Mouse (Mus musculus) retina, embryonic 14.5 days (tissue): ENCODE data around the gene AI854703.
"Not testable (repeated sequence)": the region's sequence is repeated elsewhere in the genome, so short reads cannot be mapped to it uniquely, and the experiment has no call there.

Source experiments
- DNase-seq: peaks from one replicate; pipeline ENCODE4 v3.0.0-alpha.2; 2015; ENCODE audit warnings: low spot score

AI854703 gene

DNA sequence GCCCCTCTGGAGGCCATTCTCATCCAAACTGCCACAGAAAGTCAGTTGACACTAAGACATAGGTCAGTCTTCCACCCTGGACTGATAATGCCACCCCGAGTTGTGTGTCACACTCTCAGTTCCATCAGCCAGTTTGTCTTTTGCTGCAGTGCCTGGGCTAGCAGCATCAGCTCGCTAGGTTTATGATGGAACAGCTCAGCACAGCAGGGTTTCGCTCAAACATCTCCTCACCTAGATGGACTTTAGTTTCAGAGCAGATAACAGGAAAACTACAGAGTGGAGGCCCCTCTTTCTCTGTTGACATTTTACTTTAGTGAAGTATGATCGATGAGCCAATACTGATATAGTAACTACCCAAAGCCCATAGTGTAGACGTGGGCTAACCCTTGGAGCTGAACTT is 11.8 kb upstream of the AI854703 start:
- DNase-seq, result no peak

- DNase-seq, result no peak
These were observed 6.5 kb upstream of the AI854703 start for GRCm38 (mm10) chr6:48620031-48620430.

- DNase-seq, result not testable (repeated sequence)
These were observed 4.2 kb upstream of the AI854703 start for GRCm38 (mm10) chr6:48622186-48622843.

DNA sequence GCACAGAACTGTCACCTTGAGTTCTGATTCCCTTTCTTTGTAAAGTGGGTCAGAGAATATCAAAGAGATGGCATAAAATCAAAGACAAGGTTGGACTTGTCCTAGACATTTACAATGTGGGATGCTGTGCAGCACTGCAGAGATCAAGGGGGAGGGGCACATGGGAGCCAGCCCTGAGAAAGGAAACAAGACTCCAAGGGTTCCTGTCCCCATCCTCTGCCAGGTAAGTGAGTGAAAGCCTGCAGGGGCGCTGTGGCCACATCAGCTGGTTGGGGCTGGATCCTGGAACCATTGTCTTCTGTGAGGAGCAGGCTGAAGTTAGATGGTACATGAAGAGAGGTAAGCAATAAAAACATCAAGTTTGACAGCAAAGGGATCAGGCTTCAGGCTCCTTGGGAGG is 3.1 kb upstream of the AI854703 start:
- DNase-seq, result no peak

DNA sequence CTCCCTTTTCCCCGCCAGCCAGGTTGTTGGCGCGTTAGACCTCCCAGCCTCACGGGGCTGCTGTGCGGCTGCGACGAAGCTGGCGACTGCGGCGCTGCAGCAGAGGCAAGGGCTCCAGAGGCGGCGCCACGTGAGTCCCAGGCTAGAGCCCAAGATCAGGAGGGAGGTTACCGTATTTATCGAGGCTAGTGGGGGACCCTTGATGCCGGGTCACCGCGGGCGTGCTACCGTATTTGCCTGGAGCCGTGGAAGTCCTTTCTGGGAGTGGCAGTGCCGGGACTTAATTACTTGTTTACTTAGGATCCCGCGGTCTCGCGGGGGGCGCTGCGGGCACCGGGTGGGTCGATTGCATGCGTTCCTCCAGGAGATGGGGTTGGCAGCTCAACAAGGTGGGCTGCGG is 420 bp downstream of the AI854703 start:
- peak; percentile 78 for DNase-seq

- no peak for DNase-seq
These were observed 954 bp downstream of the AI854703 start for GRCm38 (mm10) chr6:48627511-48627924.

- no peak for DNase-seq
These were observed 1.8 kb downstream of the AI854703 start for GRCm38 (mm10) chr6:48628377-48628776.

DNA sequence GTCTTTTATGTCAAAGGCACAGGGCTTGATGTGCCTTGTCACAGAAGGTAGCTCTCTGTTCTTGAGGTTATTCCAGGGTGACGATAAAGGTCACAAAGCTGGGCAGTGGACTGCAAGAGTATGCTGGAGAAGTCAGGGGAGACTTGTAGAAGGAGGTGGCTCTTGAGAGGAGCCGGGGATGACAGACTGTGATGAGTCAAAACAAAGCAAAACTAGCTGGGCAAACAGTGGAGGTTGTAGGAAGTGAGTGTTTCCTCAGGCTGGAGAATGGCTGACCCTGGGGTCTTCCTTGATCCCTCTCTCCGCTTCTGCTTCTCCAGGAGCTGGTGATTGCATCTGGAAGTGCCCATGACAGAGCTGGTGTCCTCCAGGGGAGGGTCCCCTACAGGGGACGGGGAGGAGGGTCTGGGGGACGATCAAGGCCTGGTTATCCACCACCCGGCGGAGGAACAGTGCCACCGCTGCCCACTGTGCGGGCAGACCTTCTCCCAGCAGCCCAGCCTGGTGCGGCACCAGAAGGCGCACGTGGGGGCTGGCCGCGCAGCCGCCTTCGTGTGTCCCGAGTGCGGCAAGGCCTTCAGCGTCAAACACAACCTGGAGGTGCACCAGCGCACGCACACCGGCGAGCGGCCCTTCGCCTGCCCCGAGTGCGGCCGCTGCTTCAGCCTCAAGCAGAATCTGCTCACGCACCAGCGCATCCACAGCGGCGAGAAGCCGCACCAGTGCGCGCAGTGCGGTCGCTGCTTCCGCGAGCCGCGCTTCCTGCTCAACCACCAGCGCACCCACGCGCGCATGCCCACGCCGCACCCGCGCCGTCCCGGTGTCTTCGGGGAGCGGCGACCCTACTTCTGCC is 2.5 kb downstream of the AI854703 start:
- peak; percentile 65 for DNase-seq

GRCm38 (mm10) chr6:48629661-48630034 is 3.1 kb downstream of the AI854703 start:
- DNase-seq, result no peak

DNA sequence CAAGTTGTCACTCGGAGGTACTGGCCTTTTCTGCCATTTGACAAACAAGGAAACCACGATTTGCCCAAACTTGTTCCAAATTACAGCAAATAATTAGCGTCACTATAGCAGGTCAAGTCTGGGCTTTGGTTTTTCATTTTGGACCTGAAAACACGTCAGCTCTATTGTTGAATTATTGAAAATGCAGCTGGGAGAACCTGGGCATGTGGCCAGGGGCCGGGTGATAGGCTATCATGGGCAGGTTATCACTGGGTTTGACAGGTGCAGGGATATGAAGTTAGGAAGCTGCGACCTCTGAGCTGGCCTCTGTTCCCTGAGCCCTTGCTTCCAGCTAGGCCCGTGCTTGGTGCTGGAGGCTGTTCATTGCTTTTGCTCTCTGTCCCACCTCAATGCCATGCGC is 4.3 kb downstream of the AI854703 start:
- DNase-seq, result no peak

DNA sequence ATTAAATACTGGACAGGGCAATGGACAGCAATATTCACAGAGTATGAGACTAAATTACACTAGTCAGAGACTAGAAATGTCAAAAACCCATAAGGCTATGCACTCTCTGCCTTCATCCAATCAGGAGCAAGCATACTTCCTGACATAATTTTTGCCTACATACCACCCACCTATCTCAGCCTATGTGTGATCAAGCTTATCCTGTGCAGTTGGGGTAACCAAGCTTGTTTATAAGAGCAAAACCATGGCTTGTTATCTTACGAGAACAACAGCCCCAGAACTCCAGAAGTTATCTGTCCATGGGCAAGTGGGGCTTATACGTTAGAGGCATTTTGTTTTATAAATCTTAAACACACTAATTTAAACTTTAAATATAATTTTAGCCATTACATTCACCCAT is 8.5 kb downstream of the AI854703 start:
- no peak for DNase-seq

DNA sequence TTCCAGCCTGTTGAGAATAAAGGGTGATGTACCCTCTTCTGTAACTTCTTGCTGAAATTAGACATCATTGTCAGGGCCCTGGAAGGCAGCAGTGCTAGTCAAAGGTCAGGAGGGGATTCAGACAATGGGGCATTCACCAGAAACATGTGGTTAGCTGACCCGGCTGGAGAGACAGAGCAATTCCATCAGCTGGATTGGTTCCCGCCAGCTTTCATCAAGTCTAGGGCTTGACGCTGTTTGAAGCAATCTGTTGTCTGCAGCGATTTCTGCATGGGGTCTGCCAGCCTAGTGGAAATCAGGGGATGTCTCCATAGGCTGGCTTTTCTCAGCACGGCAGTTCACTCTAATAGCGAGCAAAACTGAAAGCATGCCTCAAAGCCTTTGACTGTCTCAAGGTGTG is 10.0 kb downstream of the AI854703 start:
- peak; percentile 73 for DNase-seq

- DNase-seq, result no peak
These were observed 11.4 kb downstream of the AI854703 start for GRCm38 (mm10) chr6:48637811-48638500.

DNA sequence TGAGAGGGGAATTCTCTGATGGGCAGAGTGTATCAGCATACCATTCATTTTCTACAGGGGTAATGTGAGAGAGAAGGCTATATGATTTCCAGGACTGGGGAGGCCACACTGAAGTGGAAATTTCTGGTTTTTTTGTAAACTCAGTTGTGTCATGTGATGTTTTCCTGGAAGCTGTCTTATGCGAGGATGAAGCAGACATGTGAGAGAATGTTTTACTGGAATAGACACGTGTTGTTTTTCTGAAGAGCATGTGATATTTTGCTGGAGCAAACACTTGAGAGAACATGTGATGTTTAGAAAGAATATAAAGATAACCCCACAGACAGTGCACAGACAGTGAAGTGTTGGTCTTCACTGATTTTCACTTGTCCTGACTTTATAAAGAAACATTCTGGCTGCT is 12.0 kb downstream of the AI854703 start:
- no peak for DNase-seq

DNA sequence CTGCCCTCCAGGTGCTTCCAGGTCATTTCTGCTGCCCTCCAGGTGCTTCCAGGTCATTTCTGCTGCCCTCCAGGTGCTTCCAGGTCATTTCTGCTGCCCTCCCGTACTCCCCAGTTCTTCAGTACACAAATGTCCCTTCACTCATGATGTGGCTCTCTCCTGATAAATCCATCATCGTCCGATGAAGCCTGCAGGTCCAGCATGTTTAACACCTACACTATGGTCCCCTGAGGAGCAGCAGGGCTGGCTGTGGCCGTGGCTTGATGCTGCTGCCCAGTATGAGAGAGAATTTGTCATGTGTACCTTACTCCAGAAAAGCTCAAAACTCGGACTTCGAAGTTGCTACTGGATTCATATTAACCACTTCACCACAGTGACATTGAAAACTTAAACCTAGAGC is 14.8 kb downstream of the AI854703 start:
- no peak for DNase-seq

DNA sequence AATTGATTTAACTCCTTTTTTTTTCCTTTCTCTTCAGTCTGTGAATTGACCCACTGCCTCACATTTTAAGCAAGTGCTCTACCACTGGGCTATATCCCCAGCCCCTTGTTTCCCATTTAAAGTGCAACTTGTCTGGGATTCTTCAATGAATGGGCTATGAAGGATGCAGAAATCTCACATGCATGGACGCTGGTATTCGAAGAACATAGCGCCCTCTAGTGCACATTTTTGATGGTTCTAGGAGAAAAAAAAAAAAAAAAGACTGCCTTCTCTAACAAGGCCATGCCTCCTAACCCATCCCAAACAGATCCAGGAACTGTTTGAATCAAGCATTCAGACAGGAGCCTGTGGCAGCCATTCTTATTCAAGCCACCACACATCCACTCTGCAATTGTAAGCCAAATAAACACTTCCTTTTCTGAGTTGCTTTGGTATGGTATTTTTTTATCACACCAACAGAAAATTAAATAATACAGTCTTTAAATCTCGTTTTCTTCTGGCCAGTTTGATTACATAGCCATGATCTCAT is 16.3 kb downstream of the AI854703 start:
- DNase-seq, result peak; percentile 91

GRCm38 (mm10) chr6:48645660-48646308 is 19.2 kb downstream of the AI854703 start:
- peak; percentile 82 for DNase-seq

DNA sequence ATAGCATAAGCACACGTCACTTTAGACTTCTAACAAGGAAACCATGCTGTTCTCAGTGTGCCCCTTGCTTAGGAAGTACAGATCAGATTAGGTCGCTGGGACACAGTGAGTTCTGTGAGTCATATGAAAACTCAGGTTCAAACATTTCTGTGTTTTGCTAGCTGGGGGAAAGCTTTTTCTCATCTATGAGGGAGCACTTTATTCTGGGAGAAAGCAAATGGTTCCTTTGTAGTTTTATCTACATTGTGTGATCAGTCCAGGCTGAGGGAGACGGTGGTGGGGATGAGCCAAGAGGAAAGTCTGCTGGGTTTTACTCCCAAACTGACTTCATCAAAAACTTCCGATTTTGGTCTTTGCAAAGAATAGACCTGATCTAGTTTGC is 19.7 kb downstream of the AI854703 start:
- DNase-seq, result no peak

- DNase-seq, result peak; percentile 51
These were observed 20.4 kb downstream of the AI854703 start, which contains the start of gene Gimap8 for GRCm38 (mm10) chr6:48646995-48647394. Gene Gimap8 (plus strand): TSS chr6:48647234.

DNA sequence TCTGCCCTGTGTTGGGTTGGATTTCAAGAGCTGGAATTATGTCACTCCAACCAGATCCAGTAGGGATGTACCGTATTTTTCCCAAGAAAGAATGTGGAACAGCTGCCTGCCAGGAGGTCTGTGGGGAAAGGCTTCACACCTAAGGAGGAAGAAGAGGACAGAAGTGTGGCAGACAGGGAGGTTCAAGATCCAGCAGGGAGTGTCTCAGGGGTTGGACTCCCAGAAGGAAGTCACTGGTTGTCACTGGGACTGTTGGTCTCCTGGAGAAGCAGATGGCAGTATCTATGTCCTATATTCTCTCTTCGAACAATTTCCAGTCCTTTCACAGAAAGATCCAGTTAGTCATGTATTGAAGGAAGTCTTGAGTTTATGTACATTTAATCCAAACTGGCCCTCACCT is 21.0 kb downstream of the AI854703 start:
- no peak for DNase-seq

DNA sequence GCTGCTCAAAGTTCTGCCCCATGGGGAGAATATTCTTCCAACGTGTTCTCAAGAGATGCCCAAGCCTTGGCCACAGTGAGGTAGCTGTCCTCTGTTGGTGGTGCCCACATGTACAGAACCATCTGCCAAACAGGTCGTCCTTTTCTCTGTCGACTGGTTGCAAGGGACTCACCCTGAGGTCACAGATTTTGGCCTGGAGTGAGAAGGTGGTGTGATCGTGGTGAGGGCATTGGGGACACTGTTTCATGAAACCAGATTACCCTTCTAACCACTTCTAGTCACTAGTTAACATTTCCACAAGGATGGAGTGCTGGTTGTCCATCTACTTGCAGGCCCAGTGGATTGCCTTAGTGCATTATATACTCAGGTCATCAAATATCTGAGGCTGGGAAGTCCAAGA is 22.2 kb downstream of the AI854703 start:
- DNase-seq, result no peak

- DNase-seq, result no peak
These were observed 23.5 kb downstream of the AI854703 start for GRCm38 (mm10) chr6:48650041-48650440.
